Comparison of ENCODE assay signal across 9 mouse cellular contexts in the genomic region with DNA sequence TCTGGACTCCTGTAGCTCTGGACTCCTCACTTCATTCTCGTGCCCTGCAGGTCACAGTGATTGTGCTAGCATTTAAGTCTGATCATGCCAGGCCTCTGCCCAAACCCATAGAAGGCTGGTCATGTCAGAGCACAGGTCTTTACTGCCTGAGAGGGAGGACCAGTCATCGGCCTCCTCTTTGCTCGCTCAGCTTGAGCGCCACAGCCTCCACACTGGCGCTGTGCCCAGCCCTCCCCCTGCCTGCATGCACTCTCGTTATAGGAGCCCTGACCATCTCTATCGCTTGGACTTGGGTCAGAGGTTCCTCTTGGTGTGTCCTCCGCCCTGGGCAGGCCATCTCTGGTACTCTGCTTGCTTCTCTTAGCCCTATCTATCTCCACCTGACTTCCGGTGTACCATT.
A peak's percentile ranks its signal among the peaks of the same experiment; 100 is the strongest.
DNase-seq lines count a peak whose midpoint lies in the region; ATAC-seq lines count a peak whose summit lies in the region.
"Had no signal": no experiment of that assay in that cellular context is flagged by ENCODE, and none has a peak within 500 bp of the region (broad histone marks: within the 10 kb centered on the region; RNA-seq: fewer than 3 reads in every experiment).

No protein-coding gene starts in this region.

- ATAC-seq in forebrain, embryonic 14.5 days, result no peak
- ATAC-seq in forebrain, embryonic 11.5 days (replicated peaks; ENCODE audit: low FRiP score), result no peak
- no peak for ATAC-seq in midbrain, embryonic 14.5 days (ENCODE audit: low FRiP score, low TSS enrichment)

- no peak overlapping the region for H3K4me3 ChIP-seq in forebrain, embryonic 14.5 days (ENCODE audit: low read depth, low read length)
- H3K4me3 ChIP-seq in forebrain, embryonic 11.5 days (ENCODE audit: low read depth, low read length), result no peak overlapping the region
- H3K4me3 ChIP-seq in midbrain, embryonic 14.5 days (replicated peaks; ENCODE audit: low read depth, low read length), result no peak overlapping the region
- H3K4me3 ChIP-seq in midbrain, embryonic 10.5 days, result no peak overlapping the region

- H3K27ac ChIP-seq in forebrain, embryonic 14.5 days (ENCODE audit: low read depth, low read length), result no peak overlapping the region
- H3K27ac ChIP-seq in forebrain, embryonic 11.5 days (ENCODE audit: low read depth, low read length), result no peak overlapping the region
- 0 out of 2 replicates have a peak overlapping the region, but pooled peaks have one; percentile 32 for H3K27ac ChIP-seq in midbrain, embryonic 14.5 days (replicated peaks; ENCODE audit: low read depth, low read length)
- no peak overlapping the region for H3K27ac ChIP-seq in midbrain, embryonic 10.5 days (replicated peaks)

- no peaks in the 10 kb centered on the region for H3K36me3 ChIP-seq in forebrain, embryonic 14.5 days (ENCODE audit: control insufficient read depth, insufficient read depth, low read length)
- H3K36me3 ChIP-seq in forebrain, embryonic 11.5 days (ENCODE audit: control insufficient read depth, insufficient read depth, low read length), result no peaks in the 10 kb centered on the region
- H3K36me3 ChIP-seq in midbrain, embryonic 14.5 days (ENCODE audit: control insufficient read depth, insufficient read depth, low read length), result no peaks in the 10 kb centered on the region
- no peaks in the 10 kb centered on the region for H3K36me3 ChIP-seq in midbrain, embryonic 10.5 days

- peaks cover 3% of the 10 kb centered on the region; the same call in 1 of the 2 replicates for H3K4me1 ChIP-seq in forebrain, embryonic 14.5 days (ENCODE audit: control insufficient read depth, insufficient read depth, low read length)
- H3K4me1 ChIP-seq in forebrain, embryonic 11.5 days (replicated peaks; ENCODE audit: control insufficient read depth, insufficient read depth, low read length), result no peaks in the 10 kb centered on the region
- no peaks in the 10 kb centered on the region for H3K4me1 ChIP-seq in midbrain, embryonic 14.5 days (ENCODE audit: control insufficient read depth, insufficient read depth, low read length)
- H3K4me1 ChIP-seq in midbrain, embryonic 10.5 days, result peaks cover 12% of the 10 kb centered on the region

- H3K4me2 ChIP-seq in forebrain, embryonic 14.5 days (ENCODE audit: low read length), result no peak overlapping the region
- H3K4me2 ChIP-seq in forebrain, embryonic 11.5 days (ENCODE audit: low read depth, low read length, severe bottlenecking), result no peak overlapping the region
- no peak overlapping the region for H3K4me2 ChIP-seq in midbrain, embryonic 14.5 days (ENCODE audit: low read length)

- H3K9me3 ChIP-seq in forebrain, embryonic 14.5 days (replicated peaks; ENCODE audit: control insufficient read depth, low read length), result no peaks in the 10 kb centered on the region
- no peaks in the 10 kb centered on the region for H3K9me3 ChIP-seq in forebrain, embryonic 11.5 days (ENCODE audit: control insufficient read depth, low read length)
- H3K9me3 ChIP-seq in midbrain, embryonic 14.5 days (ENCODE audit: control insufficient read depth, low read length), result no peaks in the 10 kb centered on the region
- H3K9me3 ChIP-seq in midbrain, embryonic 10.5 days (replicated peaks), result no peaks in the 10 kb centered on the region

- no peaks in the 10 kb centered on the region for H3K27me3 ChIP-seq in forebrain, embryonic 14.5 days (replicated peaks; ENCODE audit: control insufficient read depth, insufficient read depth, low read length)
- no peaks in the 10 kb centered on the region for H3K27me3 ChIP-seq in forebrain, embryonic 11.5 days (ENCODE audit: control insufficient read depth, insufficient read depth, low read length)
- no peaks in the 10 kb centered on the region for H3K27me3 ChIP-seq in midbrain, embryonic 14.5 days (ENCODE audit: control insufficient read depth, insufficient read depth, low read length)
- H3K27me3 ChIP-seq in midbrain, embryonic 10.5 days (ENCODE audit: low read depth, poor library complexity, severe bottlenecking), result no peaks in the 10 kb centered on the region

- peak; percentile 45 for DNase-seq in forebrain, embryonic 14.5 days (ENCODE audit: low spot score)
- DNase-seq in forebrain, embryonic 11.5 days (ENCODE audit: low spot score), result no peak
- peak; percentile 51 for DNase-seq in midbrain, embryonic 14.5 days
- no peak for DNase-seq in midbrain, embryonic 10.5 days (ENCODE audit: low spot score)
- peak; percentile 53 for DNase-seq in heart, postnatal 4 days
- DNase-seq in ovary, adult 18-20 months (ENCODE audit: low spot score), result peak; percentile 7
- DNase-seq in spleen, postnatal 14 days (ENCODE audit: low spot score in 2 of 2), result no peak
- no peak for DNase-seq in cerebellum, adult 9-11 months
- DNase-seq: thymus, postnatal 14 days had no signal

- H3K9ac ChIP-seq in forebrain, embryonic 14.5 days (ENCODE audit: low read length), result no peak overlapping the region
- no peak overlapping the region for H3K9ac ChIP-seq in forebrain, embryonic 11.5 days (ENCODE audit: low read length)
- H3K9ac ChIP-seq in midbrain, embryonic 14.5 days (replicated peaks; ENCODE audit: low read length), result no peak overlapping the region

- 52% methylated on average over 9 of the region's 9 CpGs for WGBS in forebrain, embryonic 14.5 days
- 70% methylated on average over 9 of the region's 9 CpGs for WGBS in forebrain, embryonic 11.5 days
- 62% methylated on average over 9 of the region's 9 CpGs for WGBS in midbrain, embryonic 14.5 days
- WGBS in midbrain, embryonic 10.5 days, result 80% methylated on average over 9 of the region's 9 CpGs

Comparison
In these comparisons a context has a peak if more than half of its experiments do, and no peak if none do; other contexts are left out.
1. DNase-seq: peak in forebrain, embryonic 14.5 days (single experiment), midbrain, embryonic 14.5 days (single experiment), heart, postnatal 4 days (single experiment) and ovary, adult 18-20 months (single experiment); none in forebrain, embryonic 11.5 days (single experiment), midbrain, embryonic 10.5 days (single experiment), spleen, postnatal 14 days (0 of 2) and cerebellum, adult 9-11 months (single experiment).